Mouse (Mus musculus) kidney, postnatal 10 days (tissue): Measurements from ENCODE around the gene Papolg.
"Not testable (repeated sequence)": the region's sequence is repeated elsewhere in the genome, so short reads cannot be mapped to it uniquely, and the experiment has no call there.

Experiments used
- DNase-seq: peaks from one replicate; pipeline ENCODE4 v3.0.0; 2021; ENCODE audit warnings: mixed read lengths

Gene Papolg

GRCm38 (mm10) chr11:23895060-23895426 lies at the start of gene Papolg:
Gene Papolg (minus strand): TSS chr11:23895253.
- DNase-seq = peak; percentile 95

GRCm38 (mm10) chr11:23928146-23928545 lies 33.1 kb upstream of the Papolg start:
- peak; percentile 11 for DNase-seq

GRCm38 (mm10) chr11:23927643-23928042 lies 32.6 kb upstream of the Papolg start:
- DNase-seq = no peak

- not testable (repeated sequence) for DNase-seq
Measured at GRCm38 (mm10) chr11:23913824-23914223, 18.8 kb upstream of the Papolg start.

- no peak for DNase-seq
Measured at GRCm38 (mm10) chr11:23903909-23904308, 8.9 kb upstream of the Papolg start.

- DNase-seq = no peak
Measured at GRCm38 (mm10) chr11:23894141-23895059, 653 bp downstream of the Papolg start.

GRCm38 (mm10) chr11:23893556-23893955 lies 1.5 kb downstream of the Papolg start:
- no peak for DNase-seq

GRCm38 (mm10) chr11:23864326-23864725 lies 30.7 kb downstream of the Papolg start:
- no peak for DNase-seq

- no peak for DNase-seq
Measured at GRCm38 (mm10) chr11:23856723-23857112, 38.3 kb downstream of the Papolg start.

GRCm38 (mm10) chr11:23856054-23856722 lies 38.9 kb downstream of the Papolg start:
- no peak for DNase-seq

- DNase-seq = peak; percentile 82
Measured at GRCm38 (mm10) chr11:23855182-23855802, 39.8 kb downstream of the Papolg start.

GRCm38 (mm10) chr11:23853306-23853705 lies 41.7 kb downstream of the Papolg start:
- DNase-seq = no peak

GRCm38 (mm10) chr11:23846016-23846815 lies 48.8 kb downstream of the Papolg start:
- DNase-seq = no peak

GRCm38 (mm10) chr11:23823244-23823643 lies 71.8 kb downstream of the Papolg start:
- no peak for DNase-seq

GRCm38 (mm10) chr11:23821652-23822051 lies 73.4 kb downstream of the Papolg start:
- no peak for DNase-seq

- DNase-seq = no peak
Measured at GRCm38 (mm10) chr11:23820977-23821376, 74.1 kb downstream of the Papolg start.

- no peak for DNase-seq
Measured at GRCm38 (mm10) chr11:23818745-23819144, 76.3 kb downstream of the Papolg start.
